Mouse (Mus musculus) cerebellum, postnatal 4 days (tissue): ENCODE measurements around the gene Habp4.

ENCODE experiments used
- DNase-seq, 2 experiments: peaks; one replicate each; pipeline ENCODE4 v3.0.0; 2022; ENCODE audit warnings: low spot score in 2 of 2, mixed read lengths in 1 of 2

Gene Habp4

GRCm38 (mm10) chr13:64178000-64178399, 16.4 kb downstream of the Habp4 start:
- DNase-seq, result no peak

GRCm38 (mm10) chr13:64178746-64179652, 17.4 kb downstream of the Habp4 start:
- no peak for DNase-seq

GRCm38 (mm10) chr13:64180300-64180699, 18.7 kb downstream of the Habp4 start:
- no peak for DNase-seq

- DNase-seq, result peak in 1 of 2 experiments; percentile 55
These were observed 19.3 kb downstream of the Habp4 start for GRCm38 (mm10) chr13:64180888-64181287.

- no peak for DNase-seq
These were observed 20.5 kb downstream of the Habp4 start for GRCm38 (mm10) chr13:64182091-64182490.

GRCm38 (mm10) chr13:64183583-64183982, 22.0 kb downstream of the Habp4 start:
- no peak for DNase-seq

- no peak for DNase-seq
These were observed 22.7 kb downstream of the Habp4 start for GRCm38 (mm10) chr13:64184361-64184760.

- no peak for DNase-seq
These were observed 23.6 kb downstream of the Habp4 start for GRCm38 (mm10) chr13:64185176-64185575.

- no peak for DNase-seq
These were observed 24.0 kb downstream of the Habp4 start for GRCm38 (mm10) chr13:64185586-64185985.

- DNase-seq, result no peak
These were observed 24.9 kb downstream of the Habp4 start for GRCm38 (mm10) chr13:64186516-64186915.

GRCm38 (mm10) chr13:64187065-64187464, 25.4 kb downstream of the Habp4 start:
- no peak for DNase-seq

- DNase-seq, result no peak
These were observed 36.3 kb downstream of the Habp4 start for GRCm38 (mm10) chr13:64197899-64198298.

- no peak for DNase-seq
These were observed 36.7 kb downstream of the Habp4 start for GRCm38 (mm10) chr13:64198310-64198709.

- DNase-seq, result no peak
These were observed 39.3 kb downstream of the Habp4 start for GRCm38 (mm10) chr13:64200911-64201310.

GRCm38 (mm10) chr13:64204726-64205125, 43.1 kb downstream of the Habp4 start:
- DNase-seq, result no peak

GRCm38 (mm10) chr13:64205186-64205585, 43.6 kb downstream of the Habp4 start:
- DNase-seq, result no peak

GRCm38 (mm10) chr13:64208146-64208545, 46.5 kb downstream of the Habp4 start:
- DNase-seq, result no peak

- no peak for DNase-seq
These were observed 50.5 kb downstream of the Habp4 start for GRCm38 (mm10) chr13:64211995-64212603.

- no peak for DNase-seq
These were observed 53.3 kb downstream of the Habp4 start for GRCm38 (mm10) chr13:64214891-64215290.

- no peak for DNase-seq
These were observed 64.1 kb downstream of the Habp4 start for GRCm38 (mm10) chr13:64225738-64226137.

- DNase-seq, result no peak
These were observed 65.1 kb downstream of the Habp4 start for GRCm38 (mm10) chr13:64226725-64227124.

GRCm38 (mm10) chr13:64233139-64233538, 71.5 kb downstream of the Habp4 start:
- no peak for DNase-seq
